Comparison of ENCODE assay signal across 20 mouse cellular contexts in the genomic region with DNA sequence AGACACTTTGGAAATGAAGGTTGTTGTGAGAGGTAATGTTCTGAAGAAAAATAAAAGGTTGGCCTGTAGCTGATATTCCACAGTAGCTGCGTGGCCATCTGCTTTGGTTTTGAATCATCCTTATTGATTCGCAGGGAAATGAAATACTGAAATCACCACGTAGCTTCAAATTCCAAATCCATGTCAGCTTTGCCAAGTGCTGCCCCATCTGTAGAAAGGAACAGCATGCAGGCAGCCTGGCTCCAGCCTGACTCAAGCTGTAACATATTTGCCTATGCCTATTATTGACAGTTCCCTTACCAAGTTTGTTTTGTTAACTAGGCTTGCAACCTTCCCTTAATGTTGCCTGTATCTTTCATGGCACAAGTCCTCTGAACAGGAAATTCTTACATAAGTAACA.
DNase-seq lines count a peak whose midpoint lies in the region; ATAC-seq and TF ChIP-seq lines count a peak whose summit lies in the region.
"Had no signal": no experiment of that assay in that cellular context is flagged by ENCODE, and none has a peak within 500 bp of the region (broad histone marks: within the 10 kb centered on the region; RNA-seq: fewer than 3 reads in every experiment).

No protein-coding gene starts in this region.

- ATAC-seq in activated CD4-positive, CD25-positive, alpha-beta regulatory T cell, adult 4 months = no peak
- ATAC-seq: hindbrain, embryonic 16.5 days; intestine, embryonic 15.5 days had no signal

- no peaks in the 10 kb centered on the region for H3K9me3 ChIP-seq in hindbrain, embryonic 10.5 days
- H3K9me3 ChIP-seq: intestine, embryonic 15.5 days; limb, embryonic 15.5 days; midbrain, embryonic 12.5 days had no signal

- DNase-seq in cerebellum, postnatal 10 days = peak; percentile 2 to 15
- DNase-seq in cerebellum, adult 2 months = no peak
- DNase-seq in right cerebral cortex, postnatal 10 days (ENCODE audit: low spot score in 2 of 2) = peak; percentile 25 to 29
- no peak for DNase-seq in right cerebral cortex, postnatal 14 days
- peak; percentile 54 for DNase-seq in layer of hippocampus, adult 9-10 months (ENCODE audit: low spot score)
- peak; percentile 22 for DNase-seq in telencephalon, adult 2 months (ENCODE audit: low read depth, low spot score)
- DNase-seq in hindbrain, embryonic 10.5 days (ENCODE audit: low spot score) = no peak
- DNase-seq: adrenal gland, postnatal 14 days; cerebellum, adult 11 months; cerebellum, postnatal 14 days; gastrocnemius, adult 2 months; kidney, adult 8-10 months; kidney, postnatal 10 days; lung, embryonic 14.5 days had no signal

- no peak for TF ChIP-seq CTCF in cerebellum, adult 2 months (IDR thresholded peaks at IDR 0.05; ENCODE audit: borderline replicate concordance, insufficient read depth, low read depth, low read length)

- no peak overlapping the region for H3K27ac ChIP-seq in cerebellum, adult 2 months (ENCODE audit: insufficient read depth, low read length)
- no peak overlapping the region for H3K27ac ChIP-seq in hindbrain, embryonic 10.5 days
- H3K27ac ChIP-seq: gastrocnemius, adult 2 months; intestine, embryonic 15.5 days; limb, embryonic 15.5 days; liver, embryonic 14.5 days; midbrain, embryonic 12.5 days had no signal

- no peak overlapping the region for H3K4me3 ChIP-seq in cerebellum, adult 2 months (replicated peaks; ENCODE audit: insufficient read depth, low read depth, low read length)
- H3K4me3 ChIP-seq in hindbrain, embryonic 10.5 days = no peak overlapping the region
- H3K4me3 ChIP-seq: gastrocnemius, adult 2 months; intestine, embryonic 15.5 days; limb, embryonic 15.5 days; midbrain, embryonic 12.5 days had no signal

- no peaks in the 10 kb centered on the region for H3K4me1 ChIP-seq in cerebellum, adult 2 months (ENCODE audit: control insufficient read depth, insufficient read depth, low read length)
- no peaks in the 10 kb centered on the region for H3K4me1 ChIP-seq in hindbrain, embryonic 10.5 days (replicated peaks)
- H3K4me1 ChIP-seq: intestine, embryonic 15.5 days; limb, embryonic 15.5 days; midbrain, embryonic 12.5 days had no signal

- no peak for TF ChIP-seq POLR2A in cerebellum, adult 2 months (IDR thresholded peaks at IDR 0.05; ENCODE audit: borderline replicate concordance, insufficient read depth, low read length)

- H3K36me3 ChIP-seq in hindbrain, embryonic 10.5 days = no peaks in the 10 kb centered on the region
- H3K36me3 ChIP-seq: intestine, embryonic 15.5 days; limb, embryonic 15.5 days; midbrain, embryonic 12.5 days had no signal

- WGBS in cerebellum, adult 2 months = 31% methylated on average over 3 of the region's 3 CpGs
- WGBS in hindbrain, embryonic 10.5 days = 83% methylated on average over 3 of the region's 3 CpGs

- H3K27me3 ChIP-seq in cerebellum, adult 2 months (ENCODE audit: control insufficient read depth, insufficient read depth, low read length) = no peaks in the 10 kb centered on the region
- no peaks in the 10 kb centered on the region; the same call in 1 of the 2 replicates for H3K27me3 ChIP-seq in hindbrain, embryonic 10.5 days (ENCODE audit: insufficient read depth, poor library complexity, severe bottlenecking)
- H3K27me3 ChIP-seq: intestine, embryonic 15.5 days; limb, embryonic 15.5 days; midbrain, embryonic 12.5 days had no signal

Comparison
In these comparisons a context has a peak if more than half of its experiments do, and no peak if none do; other contexts are left out.
1. DNase-seq: peak in cerebellum, postnatal 10 days (2 of 2), right cerebral cortex, postnatal 10 days (2 of 2), layer of hippocampus, adult 9-10 months (single experiment) and telencephalon, adult 2 months (single experiment); none in cerebellum, adult 2 months (0 of 2), right cerebral cortex, postnatal 14 days (single experiment) and hindbrain, embryonic 10.5 days (single experiment).